ENCODE assay signal across 8 mouse cellular contexts in the genomic region with DNA sequence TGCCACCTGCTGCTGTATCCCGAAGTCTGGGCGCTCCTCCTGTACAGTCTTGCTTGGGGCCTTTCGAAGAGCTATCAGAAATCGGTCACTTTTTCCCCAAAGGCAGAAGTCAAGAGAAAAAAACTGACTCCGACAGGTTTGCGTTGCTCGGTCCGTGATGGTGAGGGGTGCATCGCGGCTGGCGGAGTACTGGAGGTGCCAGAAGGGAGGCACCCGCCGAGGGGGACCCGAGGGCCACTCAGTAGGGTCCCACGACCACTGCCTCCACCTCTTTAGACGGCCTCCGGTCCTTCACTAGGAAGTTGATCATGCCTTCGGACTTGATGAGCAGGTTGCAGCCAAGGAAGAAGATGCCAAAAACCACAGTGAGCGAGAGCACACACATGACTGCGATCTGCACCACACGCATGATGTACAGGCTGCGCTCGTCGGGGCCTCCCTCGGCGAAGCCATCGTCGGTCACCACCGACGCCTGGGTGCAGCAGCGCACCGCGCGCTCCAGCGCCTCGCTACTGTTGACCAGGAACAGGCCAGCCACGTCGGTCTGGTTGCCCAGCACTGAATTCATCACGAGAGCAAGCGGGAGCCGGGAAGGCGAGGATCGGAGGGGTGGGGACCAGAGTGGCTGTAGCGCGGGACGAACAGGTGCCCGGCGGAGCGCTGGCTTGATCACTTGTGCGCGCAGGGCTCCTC. TPM values are rescaled to one million over a fixed set of nuclear protein-coding genes. Genes with fewer than 3 reads are reported as not detected.
DNase-seq lines count a peak whose midpoint lies in the region; ATAC-seq and TF ChIP-seq lines count a peak whose summit lies in the region.

No protein-coding gene starts in this region.

- peak overlapping the region; percentile 86 for H3K4me2 ChIP-seq in kidney, embryonic 15.5 days
- peak overlapping the region; percentile 74 for H3K4me2 ChIP-seq in embryonic facial prominence, embryonic 11.5 days (ENCODE audit: low read depth, low read length)
- H3K4me2 ChIP-seq in hindbrain, postnatal 0 days (ENCODE audit: low read depth, low read length), result peak overlapping the region; percentile 92
- H3K4me2 ChIP-seq in midbrain, embryonic 12.5 days (replicated peaks), result peak overlapping the region; percentile 63

- H3K9me3 ChIP-seq in kidney, embryonic 15.5 days (replicated peaks), result no peaks in the 10 kb centered on the region
- no peaks in the 10 kb centered on the region for H3K9me3 ChIP-seq in embryonic facial prominence, embryonic 11.5 days (replicated peaks; ENCODE audit: control insufficient read depth, low read length)
- H3K9me3 ChIP-seq in hindbrain, postnatal 0 days (ENCODE audit: low read length), result no peaks in the 10 kb centered on the region
- no peaks in the 10 kb centered on the region for H3K9me3 ChIP-seq in midbrain, embryonic 12.5 days

- WGBS in kidney, embryonic 15.5 days, result 1% methylated on average over 51 of the region's 51 CpGs
- WGBS in embryonic facial prominence, embryonic 11.5 days, result 1% methylated on average over 51 of the region's 51 CpGs
- WGBS in hindbrain, postnatal 0 days, result under 1% methylated on average over 51 of the region's 51 CpGs
- WGBS in midbrain, embryonic 12.5 days, result 1% methylated on average over 51 of the region's 51 CpGs

- peak; percentile 78 for ATAC-seq in kidney, embryonic 15.5 days (replicated peaks; ENCODE audit: low FRiP score)
- peak; percentile 75 for ATAC-seq in embryonic facial prominence, embryonic 11.5 days (replicated peaks; ENCODE audit: insufficient number of reproducible peaks, low FRiP score, low TSS enrichment, low read depth)
- peak; percentile 78 for ATAC-seq in hindbrain, postnatal 0 days
- peak; percentile 70 for ATAC-seq in midbrain, embryonic 12.5 days (ENCODE audit: low FRiP score, low read depth)
- ATAC-seq in erythroid progenitor cell, adult 5-6 weeks (replicated peaks; ENCODE audit: low FRiP score, poor library complexity, severe bottlenecking), result no peak; the same call in 1 of the 2 replicates

- H3K4me1 ChIP-seq in kidney, embryonic 15.5 days, result peaks cover 21% of the 10 kb centered on the region
- no peaks in the 10 kb centered on the region for H3K4me1 ChIP-seq in embryonic facial prominence, embryonic 11.5 days (ENCODE audit: control insufficient read depth, insufficient read depth, low read length)
- H3K4me1 ChIP-seq in hindbrain, postnatal 0 days (ENCODE audit: insufficient read depth, low read length), result no peaks in the 10 kb centered on the region
- H3K4me1 ChIP-seq in midbrain, embryonic 12.5 days, result peaks cover 15% of the 10 kb centered on the region; the same call in 1 of the 2 replicates

- H3K9ac ChIP-seq in kidney, embryonic 15.5 days, result peak overlapping the region; percentile 41
- peak overlapping the region; percentile 49 for H3K9ac ChIP-seq in embryonic facial prominence, embryonic 11.5 days (replicated peaks; ENCODE audit: low read length)
- H3K9ac ChIP-seq in hindbrain, postnatal 0 days (replicated peaks; ENCODE audit: low read length), result peak overlapping the region; percentile 44
- peak overlapping the region; percentile 53 for H3K9ac ChIP-seq in midbrain, embryonic 12.5 days (replicated peaks)

- no peak for TF ChIP-seq CTCF in hindbrain, postnatal 0 days (IDR thresholded peaks at IDR 0.05; ENCODE audit: low read depth)

- peak overlapping the region; percentile 81 for H3K27ac ChIP-seq in kidney, embryonic 15.5 days
- H3K27ac ChIP-seq in embryonic facial prominence, embryonic 11.5 days (replicated peaks; ENCODE audit: low read depth, low read length), result no peak overlapping the region
- H3K27ac ChIP-seq in hindbrain, postnatal 0 days, result peak overlapping the region; percentile 41
- H3K27ac ChIP-seq in midbrain, embryonic 12.5 days (replicated peaks), result peak overlapping the region; percentile 50

- no peak for DNase-seq in kidney, postnatal 25 days
- DNase-seq in R1 (ENCODE audit: low read depth, low spot score), result peak; percentile 60
- DNase-seq in embryonic facial prominence, embryonic 11.5 days (ENCODE audit: low spot score), result no peak
- peak; percentile 53 for DNase-seq in hindbrain, postnatal 0 days (ENCODE audit: low spot score)
- DNase-seq in cerebellum, adult 8-10 months, result no peak

- H3K4me3 ChIP-seq in kidney, embryonic 15.5 days (replicated peaks), result peak overlapping the region; percentile 50
- H3K4me3 ChIP-seq in embryonic facial prominence, embryonic 11.5 days (ENCODE audit: low read depth, low read length), result peak overlapping the region; percentile 38
- peak overlapping the region; percentile 53 for H3K4me3 ChIP-seq in hindbrain, postnatal 0 days (ENCODE audit: low read length)
- peak overlapping the region; percentile 49 for H3K4me3 ChIP-seq in midbrain, embryonic 12.5 days

- no peaks in the 10 kb centered on the region for H3K36me3 ChIP-seq in kidney, embryonic 15.5 days
- no peaks in the 10 kb centered on the region for H3K36me3 ChIP-seq in embryonic facial prominence, embryonic 11.5 days (replicated peaks; ENCODE audit: control insufficient read depth, insufficient read depth, low read depth, low read length)
- no peaks in the 10 kb centered on the region for H3K36me3 ChIP-seq in hindbrain, postnatal 0 days (ENCODE audit: insufficient read depth, low read length)
- H3K36me3 ChIP-seq in midbrain, embryonic 12.5 days, result no peaks in the 10 kb centered on the region

- H3K27me3 ChIP-seq in kidney, embryonic 15.5 days, result peaks cover 37% of the 10 kb centered on the region
- peaks cover 6% of the 10 kb centered on the region for H3K27me3 ChIP-seq in embryonic facial prominence, embryonic 11.5 days (ENCODE audit: control insufficient read depth, insufficient read depth, low read length)
- no peaks in the 10 kb centered on the region for H3K27me3 ChIP-seq in hindbrain, postnatal 0 days (ENCODE audit: insufficient read depth, low read length)
- peaks cover 15% of the 10 kb centered on the region; the same call in 1 of the 2 replicates for H3K27me3 ChIP-seq in midbrain, embryonic 12.5 days

RNA-seq across cellular contexts. Expression of gene Rprm, which starts 0.5 kb away (rescaled TPM):
- 83.7 and 90.0 TPM in 2 replicates for polyA plus RNA-seq in kidney, embryonic 15.5 days (2015; fragmentation: Nextera tagmentation; extraction: Ambion mirVana)
- 16.7 and 24.7 TPM in 2 replicates for polyA plus RNA-seq in embryonic facial prominence, embryonic 11.5 days (2014; fragmentation: Nextera tagmentation; extraction: Ambion mirVana)
- 71.5 and 77.7 TPM in 2 replicates for total RNA-seq in hindbrain, postnatal 0 days (2014; rRNA removed)
- polyA plus RNA-seq in hindbrain, postnatal 0 days (2015; fragmentation: Nextera tagmentation; extraction: Ambion mirVana), result 101 and 104 TPM in 2 replicates
- polyA plus RNA-seq in midbrain, embryonic 12.5 days (2016; fragmentation: Nextera tagmentation; extraction: Ambion mirVana), result 48.3 and 60.7 TPM in 2 replicates
- not detected in 2 replicates for total RNA-seq in erythroid progenitor cell, adult 5-6 weeks (2015; ENCODE audit: low replicate concordance)
- not detected in 2 replicates for total RNA-seq in erythroid progenitor cell, adult 5-6 weeks (2017; ENCODE audit: low replicate concordance)

Comparison
In these comparisons a context has a peak if more than half of its experiments do, and no peak if none do; other contexts are left out.
1. DNase-seq: peak in R1 (single experiment) and hindbrain, postnatal 0 days (single experiment); none in kidney, postnatal 25 days (0 of 2), embryonic facial prominence, embryonic 11.5 days (single experiment) and cerebellum, adult 8-10 months (single experiment).
2. Peak in every context shown above with its lines, with median percentiles within 50 percentile points of each other: H3K4me2 ChIP-seq, H3K4me3 ChIP-seq and H3K9ac ChIP-seq.